Mouse (Mus musculus) left cerebral cortex, adult 18-20 months (tissue): ENCODE data around the gene Gna13. TPM values are rescaled to one million over a fixed set of nuclear protein-coding genes. Genes with fewer than 3 reads are reported as not detected.
A peak's percentile ranks its signal among the peaks of the same experiment; 100 is the strongest.

Experiments used
- DNase-seq, 2 experiments: peaks; one replicate each; pipeline ENCODE4 v3.0.0; 2021 to 2022; ENCODE audit warnings: low spot score in 2 of 2, mixed read lengths in 1 of 2
- total RNA-seq, 2 experiments: library from RNA; stranded (reverse); gene quantifications; 2 replicates each; pipeline ENCODE4 v1.2.3; 2021

Gna13 gene
- total RNA-seq, 2 experiments from 2014 or later = 48.2 to 49.2 TPM

GRCm38 (mm10) chr11:109419461-109419860, 56.8 kb downstream of the Gna13 start:
- DNase-seq = no peak

GRCm38 (mm10) chr11:109419961-109420566, 57.4 kb downstream of the Gna13 start:
- DNase-seq = no peak

GRCm38 (mm10) chr11:109420567-109420962, 57.9 kb downstream of the Gna13 start:
- no peak for DNase-seq

GRCm38 (mm10) chr11:109421205-109421604, 58.6 kb downstream of the Gna13 start:
- DNase-seq = no peak

- DNase-seq = no peak
Observed at GRCm38 (mm10) chr11:109422263-109422662, 59.6 kb downstream of the Gna13 start.

GRCm38 (mm10) chr11:109423294-109423693, 60.7 kb downstream of the Gna13 start:
- DNase-seq = no peak

- peak; percentile 97 to 98 for DNase-seq
Observed at GRCm38 (mm10) chr11:109425392-109426271, 63.0 kb downstream of the Gna13 start, which contains the start of gene Amz2. Gene Amz2, plus strand, starts transcription at chr11:109425946.

GRCm38 (mm10) chr11:109426272-109426586, 63.6 kb downstream of the Gna13 start:
- DNase-seq = no peak

- no peak for DNase-seq
Observed at GRCm38 (mm10) chr11:109427353-109427752, 64.7 kb downstream of the Gna13 start.

GRCm38 (mm10) chr11:109434233-109434798, 71.7 kb downstream of the Gna13 start:
- no peak for DNase-seq

GRCm38 (mm10) chr11:109436889-109437288, 74.3 kb downstream of the Gna13 start:
- no peak for DNase-seq

- no peak for DNase-seq
Observed at GRCm38 (mm10) chr11:109439209-109439608, 76.6 kb downstream of the Gna13 start.

GRCm38 (mm10) chr11:109439829-109440340, 77.3 kb downstream of the Gna13 start:
- DNase-seq = peak; percentile 53 to 58

GRCm38 (mm10) chr11:109440641-109441040, 78.0 kb downstream of the Gna13 start:
- DNase-seq = no peak

GRCm38 (mm10) chr11:109441119-109441518, 78.5 kb downstream of the Gna13 start:
- DNase-seq = no peak

- DNase-seq = no peak
Observed at GRCm38 (mm10) chr11:109442166-109442730, 79.6 kb downstream of the Gna13 start.

GRCm38 (mm10) chr11:109443468-109444263, 81.0 kb downstream of the Gna13 start:
- no peak for DNase-seq

GRCm38 (mm10) chr11:109444600-109444999, 82.0 kb downstream of the Gna13 start:
- DNase-seq = peak in 1 of 2 experiments; percentile 20

GRCm38 (mm10) chr11:109445438-109446035, 82.9 kb downstream of the Gna13 start:
- DNase-seq = peak in 1 of 2 experiments; percentile 18
